Mouse (Mus musculus): Measurements from ENCODE around the gene Actr3.
"Not testable (repeated sequence)": the region's sequence is repeated elsewhere in the genome, so short reads cannot be mapped to it uniquely, and the experiment has no call there.

Actr3 gene

DNA sequence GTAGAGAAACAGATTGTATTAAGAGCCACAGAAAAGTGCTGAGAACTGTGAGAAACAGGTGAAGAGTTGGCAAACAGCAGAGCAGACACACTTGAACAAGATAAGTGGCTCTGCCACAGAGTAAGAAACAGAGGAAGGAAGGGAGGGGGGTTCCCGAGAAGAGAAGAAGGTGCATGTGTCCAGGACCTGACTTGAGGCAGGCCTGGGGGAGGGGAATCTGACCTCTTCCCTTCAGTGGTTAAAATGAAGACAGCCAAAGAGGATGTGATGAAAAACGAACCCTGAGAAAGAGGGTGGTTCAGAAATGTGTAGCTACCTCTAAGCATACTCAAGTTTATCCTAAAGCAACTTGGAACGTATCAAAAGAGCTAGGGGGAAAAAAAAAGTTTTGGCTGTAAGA lies 2.4 kb upstream of the Actr3 start:
- DNase-seq, result no peak

DNA sequence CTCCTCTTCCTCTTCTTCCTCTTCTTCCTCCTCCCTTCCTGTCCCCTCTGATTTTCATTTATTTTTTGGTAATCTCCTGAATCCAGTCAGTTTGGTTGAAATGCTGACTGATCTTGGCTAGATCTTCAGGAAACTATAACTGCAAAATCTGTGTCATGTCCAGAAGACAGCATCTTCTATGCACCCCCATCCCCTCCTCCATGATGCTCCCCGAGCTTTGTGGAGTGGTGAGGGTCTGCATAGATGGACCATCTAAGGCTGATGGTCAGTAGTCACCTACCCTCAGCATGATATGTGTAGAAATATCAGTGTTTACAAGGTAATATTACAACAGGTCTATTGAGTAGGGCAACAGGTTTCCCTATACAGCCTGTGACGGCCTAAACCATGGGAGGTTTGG lies 1.6 kb upstream of the Actr3 start:
- DNase-seq, result no peak

DNA sequence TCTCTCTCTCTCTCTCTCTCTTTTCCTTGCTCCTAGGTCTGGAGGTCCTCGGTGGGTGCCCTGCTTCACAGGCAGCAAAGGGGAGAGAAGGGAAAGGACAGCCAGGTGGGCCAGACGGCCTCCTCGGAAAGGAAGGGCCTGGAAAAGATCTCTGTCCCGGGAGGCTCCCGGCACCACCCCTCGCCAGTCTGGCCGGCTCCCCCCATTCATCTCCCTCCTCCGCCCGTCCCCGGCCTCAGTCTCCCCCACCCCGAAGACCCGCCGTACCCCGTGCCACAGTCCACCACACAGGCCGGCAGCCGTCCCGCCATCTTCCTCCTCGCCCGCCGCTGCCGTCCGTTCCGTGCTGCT lies 534 bp downstream of the Actr3 start:
- no peak for DNase-seq

GRCm38 (mm10) chr1:125434485-125435001 lies 984 bp downstream of the Actr3 start:
- DNase-seq, result peak; percentile 26 to 45

DNA sequence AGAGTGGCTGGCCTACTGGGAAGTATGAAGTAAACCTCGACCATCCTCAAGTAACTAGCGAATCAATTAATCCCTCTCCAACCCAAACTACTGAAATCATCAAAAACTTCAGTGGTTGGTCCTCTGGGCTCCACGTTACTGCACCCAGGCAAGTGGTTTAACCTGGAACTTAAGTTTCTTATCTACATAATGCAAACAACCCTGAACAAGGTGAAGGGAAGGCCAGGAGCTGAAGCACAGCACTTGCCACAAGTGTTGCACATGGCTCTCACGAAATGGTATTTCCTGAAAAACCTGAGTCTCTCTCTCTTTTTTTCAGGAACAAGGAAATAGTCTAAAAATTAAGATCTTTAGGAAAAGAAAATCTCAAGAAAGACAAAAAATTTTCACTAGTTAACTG lies 4.2 kb downstream of the Actr3 start:
- no peak for DNase-seq

DNA sequence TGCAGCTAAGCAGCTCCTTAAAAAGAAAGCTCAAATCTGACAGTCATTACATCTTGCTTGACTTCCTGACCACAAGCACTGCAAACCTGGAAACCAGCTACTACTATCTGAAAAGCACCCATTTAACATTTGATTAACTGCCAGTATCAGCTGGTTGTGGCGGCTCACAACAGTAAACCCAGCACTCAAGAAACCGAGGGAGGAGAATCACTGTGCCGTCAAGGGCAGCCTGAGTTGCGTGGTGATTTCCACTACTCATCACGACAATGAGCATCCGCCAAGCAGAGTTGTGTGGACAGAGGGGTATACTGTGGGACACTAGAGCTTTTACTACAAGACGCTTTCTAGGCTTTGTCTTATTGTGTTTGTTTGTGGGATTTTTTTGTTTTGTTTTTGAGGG lies 4.8 kb downstream of the Actr3 start:
- no peak for DNase-seq

DNA sequence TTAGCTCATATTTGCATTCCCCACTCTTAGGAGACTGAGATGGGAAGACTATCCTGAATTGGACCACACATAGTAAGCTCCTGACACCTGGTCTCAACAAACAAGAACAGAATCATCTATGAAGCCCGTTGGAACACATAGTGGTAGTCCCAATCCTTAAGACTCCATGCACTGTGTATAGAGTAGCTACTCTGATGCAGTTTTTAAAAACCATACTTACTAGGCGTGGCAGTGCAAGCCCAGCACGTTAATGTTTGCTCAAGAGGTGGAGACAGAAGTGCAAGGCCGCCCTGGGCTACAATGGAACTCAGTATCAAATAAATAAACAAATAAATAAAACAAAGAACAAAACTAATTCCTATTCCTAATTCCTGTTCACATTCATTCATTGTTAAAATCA lies 5.5 kb downstream of the Actr3 start:
- DNase-seq, result no peak

GRCm38 (mm10) chr1:125428315-125428714 lies 7.2 kb downstream of the Actr3 start:
- DNase-seq, result no peak

- no peak for DNase-seq
Observed at GRCm38 (mm10) chr1:125426387-125427045, 9.0 kb downstream of the Actr3 start.

DNA sequence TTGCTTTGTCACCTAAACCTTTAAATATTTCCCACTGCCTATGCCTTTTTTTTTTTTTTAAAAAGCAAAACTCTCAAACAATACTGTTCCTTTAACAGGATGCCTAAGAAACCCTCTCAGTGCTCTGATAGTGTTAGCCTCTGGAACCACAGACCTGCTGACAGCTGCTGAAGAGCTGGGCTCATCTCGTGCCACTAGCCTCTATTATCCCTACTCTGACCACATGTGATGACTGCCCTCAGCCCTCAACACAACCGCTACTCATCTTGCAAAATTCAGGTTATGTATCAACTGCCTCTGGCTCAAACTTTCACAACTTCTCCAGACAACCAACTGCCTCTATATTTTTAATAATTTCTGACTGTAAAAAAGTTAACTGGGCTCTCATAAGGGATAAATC lies 15.6 kb downstream of the Actr3 start:
- no peak for DNase-seq

DNA sequence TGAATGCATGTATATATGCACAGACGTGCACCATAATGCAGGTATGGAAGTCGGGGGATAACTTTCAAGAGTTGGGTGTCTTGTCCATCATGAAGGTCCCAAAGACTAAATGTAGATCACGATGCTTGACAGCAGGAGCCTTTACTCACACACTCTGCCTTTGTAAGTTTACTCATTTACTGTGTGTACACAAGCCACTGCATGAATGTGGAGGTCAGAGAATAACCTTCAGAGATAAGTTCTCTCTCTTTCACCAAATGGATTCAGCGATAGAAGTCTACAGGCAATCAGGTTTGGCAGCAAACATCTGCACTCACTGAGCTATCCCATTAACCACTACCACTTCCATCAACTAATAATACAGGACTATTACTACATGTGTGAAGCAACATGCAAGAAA lies 16.8 kb downstream of the Actr3 start:
- no peak for DNase-seq

DNA sequence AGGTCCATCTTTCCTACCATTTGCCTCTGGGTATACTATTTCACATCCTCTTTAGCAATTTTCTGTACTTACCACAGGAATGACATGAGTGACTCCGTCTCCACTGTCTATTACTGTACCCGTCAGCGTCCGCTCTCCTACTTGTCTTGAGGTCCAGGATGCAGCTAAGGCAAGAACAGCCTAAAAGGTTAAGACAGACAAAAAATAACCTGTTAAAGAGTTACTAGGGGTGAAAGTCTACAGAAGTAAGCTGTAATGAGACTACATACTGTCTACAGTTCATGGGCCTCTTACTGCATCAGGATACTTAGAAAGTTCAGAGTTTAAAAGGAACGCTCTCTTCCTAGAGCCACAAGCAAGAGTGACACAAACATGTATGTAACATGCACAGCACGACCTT lies 28.3 kb downstream of the Actr3 start:
- DNase-seq, result no peak

DNA sequence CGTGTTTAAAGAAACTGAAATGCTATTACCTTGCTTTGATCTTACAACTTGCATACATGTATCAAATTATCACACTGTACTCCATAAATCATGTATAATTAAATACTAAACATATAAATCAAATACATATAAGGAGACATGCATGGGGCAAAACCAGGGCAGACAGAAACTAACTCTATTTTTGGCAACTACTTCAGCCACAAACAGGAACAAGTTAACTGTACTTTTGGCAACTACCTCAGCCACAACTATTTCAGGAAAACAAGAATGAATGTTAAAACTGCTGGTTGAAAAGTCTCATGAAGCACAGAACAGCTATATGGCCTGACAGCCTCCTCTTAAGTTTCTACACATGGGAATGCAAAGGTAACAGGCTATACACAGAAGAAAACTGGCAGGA lies 40.1 kb downstream of the Actr3 start:
- DNase-seq, result no peak

DNA sequence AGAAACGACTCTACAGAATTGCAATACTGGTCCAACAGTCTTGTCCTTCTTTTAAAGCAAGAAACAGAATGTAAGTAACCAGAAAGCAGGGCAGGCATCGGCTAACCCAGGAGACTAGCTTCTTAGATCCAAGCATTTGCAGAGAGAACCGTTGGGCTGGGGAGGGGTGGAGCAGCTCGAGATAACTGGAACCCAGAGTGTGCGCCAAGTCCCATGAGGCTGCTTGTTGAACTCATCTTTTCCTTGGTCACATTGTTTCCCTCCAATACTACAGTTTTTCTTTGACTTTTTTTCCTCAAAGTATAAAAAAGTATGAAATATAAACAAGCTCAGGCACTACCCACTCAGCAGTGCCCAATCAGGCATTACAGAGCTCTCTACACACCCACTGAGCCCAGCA lies 42.2 kb downstream of the Actr3 start:
- not testable (repeated sequence) for DNase-seq

- not testable (repeated sequence) for DNase-seq
Observed at GRCm38 (mm10) chr1:125390065-125390754, 45.3 kb downstream of the Actr3 start.

- DNase-seq, result not testable (repeated sequence)
Observed at GRCm38 (mm10) chr1:125389634-125390033, 45.9 kb downstream of the Actr3 start.

DNA sequence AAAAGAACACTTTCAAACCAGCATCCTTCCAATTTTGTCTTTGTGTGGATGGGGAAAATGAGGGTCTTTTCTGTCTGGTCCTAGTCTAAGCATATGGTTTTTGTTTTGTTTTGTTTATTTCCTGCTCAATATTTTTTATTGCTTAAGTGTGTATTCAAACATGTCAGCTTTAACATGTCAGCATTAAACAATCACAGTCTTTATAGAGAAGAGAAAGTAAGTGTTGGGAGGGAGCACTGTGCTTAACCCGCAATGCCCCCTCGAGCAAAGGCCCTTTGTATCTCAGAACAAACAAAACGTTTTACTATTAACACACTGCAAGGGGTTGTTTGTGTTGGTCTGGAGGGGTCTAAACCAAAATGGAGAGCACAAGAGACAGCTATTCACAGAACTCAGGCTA lies 47.2 kb downstream of the Actr3 start:
- DNase-seq, result no peak

- no peak for DNase-seq
Observed at GRCm38 (mm10) chr1:125386217-125386616, 49.3 kb downstream of the Actr3 start.

- no peak for DNase-seq
Observed at GRCm38 (mm10) chr1:125382622-125383021, 52.9 kb downstream of the Actr3 start.

DNA sequence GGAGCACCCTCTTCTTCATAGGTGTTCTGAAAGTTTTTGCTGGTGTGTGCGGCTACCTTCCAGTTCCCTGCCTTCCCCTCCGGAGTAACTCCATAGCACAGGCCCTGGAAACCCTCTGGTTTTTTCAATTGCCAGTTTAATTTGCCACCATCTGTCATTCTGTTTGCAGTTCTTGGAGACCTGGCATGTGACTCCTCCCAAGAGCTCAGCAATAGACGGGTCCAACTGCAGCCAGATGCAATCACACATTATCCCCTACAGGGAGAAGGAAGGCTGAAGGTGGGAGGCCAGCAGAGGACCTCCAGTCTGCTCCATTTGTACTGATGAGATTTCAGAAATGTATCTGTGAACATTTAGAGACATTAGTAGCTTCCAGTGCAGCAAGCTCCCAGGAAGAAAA lies 56.6 kb downstream of the Actr3 start:
- DNase-seq, result peak; percentile 17 to 33

DNA sequence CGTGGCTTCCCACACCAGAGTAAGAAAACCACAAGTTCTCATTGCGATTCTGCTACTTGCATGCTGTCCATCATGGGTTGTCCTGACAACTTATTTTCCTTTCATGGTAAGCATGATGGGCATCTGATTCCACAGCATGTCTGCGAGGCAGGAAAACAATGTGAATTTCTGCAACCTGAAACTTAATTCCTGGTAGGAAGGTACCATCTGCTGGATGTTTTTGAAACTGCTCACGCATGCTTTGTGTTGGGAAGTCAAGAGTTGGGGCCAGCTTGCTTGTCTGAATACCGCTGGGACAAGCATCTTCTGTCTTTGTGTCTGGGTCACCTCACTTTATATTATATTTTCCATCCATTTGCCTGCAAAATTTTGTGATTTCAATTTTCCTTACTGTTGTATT lies 62.7 kb downstream of the Actr3 start:
- no peak for DNase-seq

- DNase-seq, result peak; percentile 68
Observed at GRCm38 (mm10) chr1:125370779-125371178, 64.7 kb downstream of the Actr3 start.

DNA sequence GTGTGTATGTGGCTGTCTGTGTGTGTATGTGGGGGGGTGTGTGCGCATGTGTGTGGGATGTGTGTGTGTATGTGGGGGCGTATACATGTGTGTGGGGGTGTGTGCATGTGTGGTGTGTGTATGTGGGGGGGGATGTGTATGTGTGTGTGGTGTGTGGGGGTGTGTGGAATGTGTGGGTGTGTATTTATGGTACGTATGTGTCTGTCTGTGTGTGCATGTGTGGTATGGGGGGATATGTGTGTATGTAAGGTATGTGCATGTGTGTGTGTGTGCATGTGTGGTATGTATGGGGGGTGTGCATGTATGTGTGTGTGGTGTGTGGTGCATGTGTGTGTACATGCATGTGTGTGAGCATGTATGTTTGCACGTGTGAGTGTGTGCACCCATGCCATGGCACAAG lies 70.0 kb downstream of the Actr3 start:
- no peak for DNase-seq

GRCm38 (mm10) chr1:125351416-125352037 lies 84.0 kb downstream of the Actr3 start:
- DNase-seq, result no peak

Data from cerebellum, adult 18-20 months (tissue).